Mouse (Mus musculus) olfactory bulb, adult 2 months (tissue): ENCODE measurements around the gene Gsc. TPM values are rescaled to one million over a fixed set of nuclear protein-coding genes. Genes with fewer than 3 reads are reported as not detected.

Experiments
- H3K27ac ChIP-seq: fragments of 200-500 bp; 2 replicates; pipeline ENCODE4 v1.5.1; 2012; ENCODE audit warnings: low read depth, low read length; ENCODE audit not compliant: insufficient read depth
- H3K4me1 ChIP-seq: fragments of 200-500 bp; 2 replicates; pipeline ENCODE4 v1.6.1; 2012; ENCODE audit warnings: low read length; ENCODE audit not compliant: control insufficient read depth, insufficient read depth
- H3K4me3 ChIP-seq: fragments of 200-500 bp; 2 replicates; pipeline ENCODE4 v1.5.1; 2012; ENCODE audit warnings: mild to moderate bottlenecking, low read depth, low read length, moderate library complexity; ENCODE audit not compliant: insufficient read depth
- CTCF ChIP-seq: fragments of 200-500 bp; IDR thresholded peaks from 2 replicates; pipeline ENCODE4 v1.5.1; 2012; ENCODE audit warnings: low read depth, mild to moderate bottlenecking, low read length, moderate library complexity; ENCODE audit not compliant: insufficient read depth
- POLR2A ChIP-seq: fragments of 200-500 bp; IDR thresholded peaks from 2 replicates; pipeline ENCODE4 v1.6.1; 2012; ENCODE audit warnings: mild to moderate bottlenecking, low read depth, low read length, moderate library complexity; ENCODE audit not compliant: insufficient read depth
- WGBS: fragments of 180-500 bp; shearing (Covaris S2); methylation state at CpG from one replicate; pipeline ENCODE4 v1.1.7; 2018; 5-methylcytosine and 5-hydroxymethylcytosine counted together
- polyA plus RNA-seq: library from polyadenylated mRNA; stranded (reverse); fragments of >200 nt; gene quantifications from 2 replicates; pipeline ENCODE4 v1.2.4, GENCODE M21; 2012; ENCODE audit warnings: low replicate concordance; ENCODE audit not compliant: missing spikeins, insufficient read depth, insufficient read length

Gsc gene
- polyA plus RNA-seq, 1 experiment: not detected

GRCm38 (mm10) chr12:104475946-104476345 is 2.8 kb upstream of the Gsc start:
- TF ChIP-seq CTCF (no peak), POLR2A (no peak)
- H3K4me1 ChIP-seq: peaks cover 19% of the 10 kb centered on the region
- 4% methylated on average over 21 of the region's 21 CpGs for WGBS
- H3K27ac ChIP-seq: no peak overlapping the region
- H3K4me3 ChIP-seq: no peak overlapping the region

DNA sequence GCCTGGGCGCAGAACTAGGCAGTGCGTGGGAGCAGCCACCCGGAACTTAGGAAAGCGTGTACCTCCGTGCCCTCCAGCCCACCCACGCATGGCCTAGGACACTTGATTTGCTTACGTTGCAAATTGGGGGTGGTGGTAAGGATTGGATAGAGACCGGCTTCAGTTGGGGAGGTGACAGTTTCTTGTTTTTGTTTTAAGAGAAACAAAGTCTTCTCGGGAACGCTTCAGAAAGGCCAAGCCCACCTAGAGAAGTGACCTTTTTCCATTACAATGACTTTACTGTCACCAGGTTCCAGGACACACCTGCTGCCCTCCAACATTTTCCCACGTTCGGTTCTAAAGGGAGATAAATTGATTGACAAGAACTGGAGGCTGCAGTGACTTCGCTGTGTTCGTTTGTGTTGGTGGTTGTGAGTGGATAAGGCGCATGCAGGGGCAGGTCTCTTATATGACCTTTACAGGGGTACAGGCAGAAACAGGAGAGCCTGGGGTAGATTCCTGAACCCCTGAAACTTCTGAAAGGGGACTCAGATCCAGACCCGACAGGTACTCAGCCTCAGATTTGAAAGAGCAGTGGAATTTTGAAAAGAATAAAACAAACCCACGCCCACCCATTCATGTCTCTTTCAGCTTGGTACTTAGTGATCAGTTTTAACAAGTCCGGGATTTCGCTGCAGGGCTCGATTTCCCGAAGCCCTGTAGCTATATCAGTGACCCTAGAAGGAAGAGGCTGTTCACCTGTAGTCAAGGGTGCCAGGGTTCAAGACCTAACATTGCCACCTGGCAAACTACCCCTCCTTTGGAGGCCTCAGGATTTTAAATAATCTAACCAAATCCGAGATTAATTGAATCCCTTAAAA is 2.0 kb upstream of the Gsc start:
- Histone ChIP-seq H3K4me3 (no peak overlapping the region), H3K4me1 (peaks cover 19% of the 10 kb centered on the region), H3K27ac (no peak overlapping the region)
- 6% methylated on average over 22 of the region's 22 CpGs for WGBS
- no peak for TF ChIP-seq POLR2A
- TF ChIP-seq CTCF: no peak

- 3% methylated on average over 42 of the region's 42 CpGs for WGBS
- Histone ChIP-seq H3K4me3 (no peak overlapping the region), H3K4me1 (peaks cover 19% of the 10 kb centered on the region), H3K27ac (no peak overlapping the region)
- no peak for TF ChIP-seq POLR2A
- no peak for TF ChIP-seq CTCF
Measured at GRCm38 (mm10) chr12:104474191-104474871, 1.2 kb upstream of the Gsc start.

- H3K27ac ChIP-seq: no peak overlapping the region
- H3K4me3 ChIP-seq: no peak overlapping the region
- TF ChIP-seq CTCF (no peak), POLR2A (no peak)
- peaks cover 19% of the 10 kb centered on the region for H3K4me1 ChIP-seq
- 3% methylated on average over 17 of the region's 18 CpGs for WGBS
Measured at GRCm38 (mm10) chr12:104473492-104473891, 362 bp upstream of the Gsc start.

DNA sequence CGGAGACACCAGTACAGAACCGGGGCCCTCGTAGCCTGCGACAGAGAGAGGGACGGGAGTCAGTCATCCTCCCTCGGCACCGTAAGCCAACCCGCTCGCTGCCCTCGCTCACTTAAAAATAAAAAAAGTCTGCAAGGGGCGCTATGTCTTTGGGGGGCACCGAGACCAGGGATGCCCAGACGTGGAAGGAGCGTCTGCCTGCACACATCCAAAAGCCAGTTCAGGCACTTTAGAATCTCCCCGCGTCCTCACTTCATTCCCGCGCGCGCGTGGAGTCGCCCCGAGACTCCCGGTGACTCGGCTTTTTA is 958 bp downstream of the Gsc start:
- Histone ChIP-seq H3K4me1 (peaks cover 19% of the 10 kb centered on the region), H3K4me3 (no peak overlapping the region), H3K27ac (no peak overlapping the region)
- WGBS: 2% methylated on average over 25 of the region's 25 CpGs
- TF ChIP-seq POLR2A (no peak), CTCF (no peak)

DNA sequence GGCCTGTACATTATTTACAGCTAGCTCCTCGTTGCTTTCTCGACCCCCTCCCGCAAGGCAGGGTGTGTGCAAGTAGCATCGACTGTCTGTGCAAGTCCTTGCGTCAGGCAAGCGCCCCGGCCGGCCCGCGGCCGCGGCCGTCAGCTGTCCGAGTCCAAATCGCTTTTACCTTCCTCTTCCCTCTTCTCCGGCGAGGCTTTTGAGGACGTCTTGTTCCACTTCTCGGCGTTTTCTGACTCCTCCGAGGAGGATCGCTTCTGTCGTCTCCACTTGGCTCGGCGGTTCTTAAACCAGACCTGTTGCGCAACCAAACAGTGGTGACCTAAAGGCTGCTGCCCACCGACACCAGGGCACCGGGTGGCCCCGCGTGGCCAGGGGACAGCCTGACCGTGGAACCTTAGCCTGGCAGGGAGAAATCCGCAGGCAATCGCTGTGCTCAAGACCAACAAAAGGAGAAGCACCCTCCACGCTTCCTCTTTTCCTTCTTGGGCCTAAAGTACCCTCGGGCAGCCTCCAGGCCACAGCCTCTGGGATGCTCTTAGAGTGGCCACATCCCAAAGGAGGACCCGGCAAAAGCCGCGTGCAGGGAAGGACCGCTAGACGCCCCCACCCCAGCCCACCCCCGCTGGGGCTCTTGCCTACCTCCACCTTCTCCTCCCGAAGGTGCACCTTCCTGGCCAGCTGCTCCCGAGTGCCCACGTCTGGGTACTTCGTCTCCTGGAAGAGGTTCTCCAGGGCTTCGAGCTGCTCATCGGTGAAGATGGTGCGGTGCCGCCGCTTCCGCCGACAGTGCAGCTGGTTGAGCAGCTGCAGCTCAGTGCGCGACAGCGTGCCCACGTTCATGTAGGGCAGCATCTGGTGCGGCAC is 1.5 kb downstream of the Gsc start:
- Histone ChIP-seq H3K4me3 (no peak overlapping the region), H3K4me1 (peaks cover 19% of the 10 kb centered on the region), H3K27ac (no peak overlapping the region)
- TF ChIP-seq CTCF (no peak), POLR2A (no peak)
- WGBS: 8% methylated on average over 57 of the region's 57 CpGs

GRCm38 (mm10) chr12:104470646-104471045 is 2.5 kb downstream of the Gsc start:
- no peak for TF ChIP-seq POLR2A
- TF ChIP-seq CTCF: no peak
- H3K27ac ChIP-seq: no peak overlapping the region
- 64% methylated on average over 6 of the region's 6 CpGs for WGBS

DNA sequence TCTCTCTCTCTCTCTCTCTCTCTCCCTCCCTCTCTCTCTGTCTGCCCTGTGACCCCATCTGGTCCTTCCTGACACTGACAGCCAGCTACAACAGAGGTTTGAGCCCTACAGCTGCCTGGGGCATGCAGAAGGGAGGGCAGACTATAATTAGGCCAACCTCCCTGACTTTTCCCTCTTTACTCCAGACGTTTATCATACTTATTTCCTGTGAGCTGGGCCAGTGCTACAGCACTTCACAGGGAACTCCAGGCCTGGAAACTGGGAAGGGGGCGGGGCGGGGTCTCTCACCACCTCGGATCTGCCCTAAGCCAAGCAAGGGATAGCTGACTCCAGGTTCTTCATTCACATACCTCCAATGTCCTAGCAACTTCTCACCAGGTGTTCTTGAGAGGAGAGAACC is 4.3 kb downstream of the Gsc start:
- H3K4me1 ChIP-seq: peaks cover 19% of the 10 kb centered on the region
- no peak for TF ChIP-seq CTCF
- TF ChIP-seq POLR2A: no peak
- no peak overlapping the region for H3K27ac ChIP-seq
- WGBS: 25% methylated on average over 4 of the region's 4 CpGs
- H3K4me3 ChIP-seq: no peak overlapping the region

More at GRCm38 (mm10) chr12:104470646-104471045, 2.5 kb downstream of the Gsc start:
- H3K4me3 ChIP-seq: no peak overlapping the region
- peaks cover 19% of the 10 kb centered on the region for H3K4me1 ChIP-seq

DNA sequence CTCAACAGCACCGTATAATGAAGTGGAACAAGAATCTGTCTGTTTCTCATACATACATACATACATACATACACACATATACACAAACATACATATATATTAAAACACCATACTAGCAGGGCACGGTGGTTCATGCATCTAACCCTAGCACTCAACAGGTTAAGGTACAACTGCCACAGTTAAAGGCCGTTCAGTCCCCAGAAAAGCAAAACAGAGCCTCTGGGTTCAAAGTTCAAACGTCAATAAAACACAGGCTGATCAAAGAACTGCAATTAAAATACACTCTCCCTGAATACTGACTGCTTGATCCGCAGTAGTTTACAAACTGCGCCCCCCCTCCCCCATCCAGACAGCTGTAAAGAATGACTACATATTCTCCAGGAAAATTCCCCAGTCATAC is 5.8 kb downstream of the Gsc start:
- H3K4me3 ChIP-seq: no peak overlapping the region
- peaks cover 12% of the 10 kb centered on the region for H3K4me1 ChIP-seq
- WGBS: 69% methylated on average over 6 of the region's 6 CpGs
- TF ChIP-seq CTCF: no peak
- TF ChIP-seq POLR2A: no peak
- H3K27ac ChIP-seq: no peak overlapping the region
